Mouse (Mus musculus) spleen, postnatal 10 days (tissue): Measurements from ENCODE around the gene Nr1h3.

ENCODE experiments used
- DNase-seq, 2 experiments: peaks; one replicate each; pipeline ENCODE4 v3.0.0; 2021 to 2022; ENCODE audit warnings: low spot score in 2 of 2

Gene Nr1h3

GRCm38 (mm10) chr2:91139764-91140163 is 62.9 kb downstream of the Nr1h3 start:
- no peak for DNase-seq

- DNase-seq: no peak
Measured at GRCm38 (mm10) chr2:91139311-91139710, 63.3 kb downstream of the Nr1h3 start.

- no peak for DNase-seq
Measured at GRCm38 (mm10) chr2:91137481-91137880, 65.2 kb downstream of the Nr1h3 start.

- no peak for DNase-seq
Measured at GRCm38 (mm10) chr2:91136513-91137412, 65.9 kb downstream of the Nr1h3 start.
